Mouse (Mus musculus) CH12.LX (cell line): ENCODE measurements at regions not wholly inside any gene's neighbourhood (a gene's known extent, or its start where the extent isn't known, plus 50 kb on each side); places are given as distances from the start of the nearest gene placed in this dataset.

ENCODE experiments used
- DNase-seq: peaks from one replicate; pipeline ENCODE4 v3.0.0-alpha.2; 2013; ENCODE audit errors: extremely low read depth
- H3K27ac ChIP-seq: 2 replicates; pipeline ENCODE4 v1.5.1; 2012; ENCODE audit warnings: low read depth, mild to moderate bottlenecking, control low read depth, moderate library complexity; ENCODE audit not compliant: insufficient read depth
- H3K27me3 ChIP-seq: replicated peaks from 2 replicates; pipeline ENCODE3; 2012; ENCODE audit warnings: inconsistent platforms
- H3K36me3 ChIP-seq, 2 experiments: replicated peaks in 1 of 2; 2 replicates each; pipeline versions ENCODE3 to v1.6.1; 2012; ENCODE audit warnings: inconsistent platforms in 1 of 2, low read length in 1 of 2, mild to moderate bottlenecking in 1 of 2, mixed read lengths in 1 of 2, moderate library complexity in 1 of 2; ENCODE audit not compliant: control insufficient read depth in 1 of 2, insufficient read depth in 1 of 2
- H3K4me1 ChIP-seq, 2 experiments: 2 replicates each; pipeline ENCODE4 v1.6.1; 2012; ENCODE audit warnings: inconsistent platforms in 1 of 2, moderate library complexity in 1 of 2; ENCODE audit not compliant: insufficient read depth in 2 of 2, control insufficient read depth in 1 of 2
- H3K4me2 ChIP-seq: 2 replicates; pipeline ENCODE4 v1.6.1; 2012; ENCODE audit warnings: low read depth, mild to moderate bottlenecking, control low read depth; ENCODE audit not compliant: poor library complexity, insufficient read depth, severe bottlenecking
- H3K4me3 ChIP-seq, 3 experiments: fragments of 150-350 bp in 1 of 3; sonication (generic) in 1 of 3; replicated peaks in 1 of 3; 2 replicates each; pipeline versions ENCODE3 to v1.5.1; 2011 to 2012; ENCODE audit warnings: low read depth in 2 of 3, low read length in 2 of 3, mild to moderate bottlenecking in 2 of 3, moderate library complexity in 2 of 3, control low read depth in 1 of 3, improper control_type of control experiment in 1 of 3, inconsistent platforms in 1 of 3, mixed read lengths in 1 of 3; ENCODE audit not compliant: poor library complexity in 1 of 3
- H3K79me2 ChIP-seq: replicated peaks from 2 replicates; pipeline ENCODE4 v1.6.1; 2012; ENCODE audit warnings: mild to moderate bottlenecking, moderate library complexity; ENCODE audit not compliant: control insufficient read depth, poor library complexity, insufficient read depth, severe bottlenecking; ENCODE audit errors: extremely low read depth
- H3K9ac ChIP-seq: 2 replicates; pipeline ENCODE4 v1.6.1; 2012; ENCODE audit warnings: low read depth, mild to moderate bottlenecking, control low read depth, moderate library complexity; ENCODE audit not compliant: insufficient read depth
- H3K9me3 ChIP-seq: replicated peaks from 2 replicates; pipeline ENCODE3; 2012; ENCODE audit warnings: low read length, inconsistent platforms, mixed read lengths
- BHLHE40 ChIP-seq: IDR thresholded peaks from 2 replicates; pipeline ENCODE4 v1.6.1; 2011; ENCODE audit warnings: mild to moderate bottlenecking, low read depth, low read length, improper control_type of control experiment
- CHD1 ChIP-seq: IDR thresholded peaks from 2 replicates; pipeline ENCODE4 v1.6.1; 2012; ENCODE audit warnings: low read depth, low read length, improper control_type of control experiment, inconsistent platforms
- EP300 ChIP-seq: IDR thresholded peaks from 2 replicates; pipeline ENCODE4 v1.6.1; 2011; ENCODE audit warnings: low read length, improper control_type of control experiment
- ETS1 ChIP-seq: conservative IDR thresholded peaks from 2 replicates; pipeline ENCODE4 v1.6.1; 2012; ENCODE audit warnings: low read depth, mild to moderate bottlenecking, inconsistent platforms, low read length, improper control_type of control experiment, moderate library complexity
- GABPA ChIP-seq: IDR thresholded peaks from 2 replicates; pipeline ENCODE4 v1.6.1; 2012; ENCODE audit warnings: low read depth, low read length, improper control_type of control experiment, inconsistent platforms; ENCODE audit not compliant: insufficient replicate concordance
- IRF4 ChIP-seq: IDR thresholded peaks from 2 replicates; pipeline ENCODE4 v1.6.1; 2014; ENCODE audit warnings: low read depth, mild to moderate bottlenecking, inconsistent platforms, low read length, improper control_type of control experiment
- JUN ChIP-seq: IDR thresholded peaks from 2 replicates; pipeline ENCODE4 v1.6.1; 2011; ENCODE audit warnings: low read depth, mild to moderate bottlenecking, low read length, improper control_type of control experiment, moderate library complexity; ENCODE audit not compliant: insufficient read depth
- MAFK ChIP-seq: IDR thresholded peaks from 2 replicates; pipeline ENCODE4 v1.6.1; 2011; ENCODE audit warnings: low read length, improper control_type of control experiment; ENCODE audit not compliant: insufficient replicate concordance
- MEF2A ChIP-seq: IDR thresholded peaks from 2 replicates; pipeline ENCODE4 v1.6.1; 2014; ENCODE audit warnings: low read depth, mild to moderate bottlenecking, inconsistent platforms, low read length, improper control_type of control experiment, borderline replicate concordance
- MXI1 ChIP-seq: IDR thresholded peaks from 2 replicates; pipeline ENCODE4 v1.6.1; 2011; ENCODE audit warnings: mild to moderate bottlenecking, low read depth, low read length, improper control_type of control experiment
- MYC ChIP-seq: IDR thresholded peaks from 2 replicates; pipeline ENCODE4 v1.6.1; 2011; ENCODE audit warnings: low read depth, mild to moderate bottlenecking, improper control_type of control experiment, low read length
- NELFE ChIP-seq: IDR thresholded peaks from 2 replicates; pipeline ENCODE4 v1.6.1; 2011; ENCODE audit warnings: low read depth, low read length, improper control_type of control experiment
- NRF1 ChIP-seq: IDR thresholded peaks from 2 replicates; pipeline ENCODE4 v1.6.1; 2014; ENCODE audit warnings: low read depth, mild to moderate bottlenecking, inconsistent platforms, low read length, improper control_type of control experiment, moderate library complexity
- POLR2A ChIP-seq: IDR thresholded peaks from 2 replicates; pipeline ENCODE4 v1.6.1; 2011; ENCODE audit warnings: low read depth, mild to moderate bottlenecking, improper control_type of control experiment, low read length
- RCOR1 ChIP-seq: conservative IDR thresholded peaks from 2 replicates; pipeline ENCODE4 v1.6.1; 2012; ENCODE audit warnings: low read depth, mild to moderate bottlenecking, inconsistent platforms, low read length, improper control_type of control experiment
- TCF12 ChIP-seq: IDR thresholded peaks from 2 replicates; pipeline ENCODE4 v1.6.1; 2014; ENCODE audit warnings: low read depth, mild to moderate bottlenecking, inconsistent platforms, low read length, improper control_type of control experiment
- USF1 ChIP-seq: IDR thresholded peaks from 2 replicates; pipeline ENCODE4 v1.6.1; 2014; ENCODE audit warnings: low read depth, mild to moderate bottlenecking, inconsistent platforms, low read length, improper control_type of control experiment
- USF2 ChIP-seq: conservative IDR thresholded peaks from 2 replicates; pipeline ENCODE4 v1.6.1; 2011; ENCODE audit warnings: low read depth, low read length, improper control_type of control experiment
- ZKSCAN1 ChIP-seq: IDR thresholded peaks from 2 replicates; pipeline ENCODE4 v1.6.1; 2012; ENCODE audit warnings: low read depth, inconsistent platforms, low read length, improper control_type of control experiment, borderline replicate concordance
- ZMIZ1 ChIP-seq: IDR thresholded peaks from 2 replicates; pipeline ENCODE4 v1.6.1; 2012; ENCODE audit warnings: low read depth, mild to moderate bottlenecking, inconsistent platforms, low read length, improper control_type of control experiment
- dilution Hi-C: fragments of 300-500 bp; cut with MboI; formaldehyde crosslinking; loops from 2 replicates; pipeline ENCODE4 v1.14.3; 2020; ENCODE audit warnings: low sequenced_read_pairs; ENCODE audit not compliant: extremely low pct_unique_long_range_greater_than_20kb, extremely low pct_ligation_motif_present
- in situ Hi-C: fragments of 300-500 bp; cut with MboI; formaldehyde crosslinking; loops from 3 replicates; pipeline ENCODE4 v1.14.3; 2019; ENCODE audit warnings: low sequenced_read_pairs, low pct_ligation_motif_present, low pct_unique_long_range_greater_than_20kb, mixed read lengths

- Histone ChIP-seq H3K4me2 (no peak overlapping the region), H3K4me1 (no peaks in the 10 kb centered on the region), H3K79me2 (no peaks in the 10 kb centered on the region), H3K4me3 (no peak overlapping the region), H3K9me3 (no peaks in the 10 kb centered on the region), H3K9ac (no peak overlapping the region), H3K27me3 (no peaks in the 10 kb centered on the region), H3K27ac (no peak overlapping the region), H3K36me3 (no peaks in the 10 kb centered on the region)
- no peak for DNase-seq
- in situ Hi-C loops (no loop called here), dilution Hi-C loops (no loop called here)
- no peak for TF ChIP-seq MXI1
- TF ChIP-seq MAFK, result no peak
- TF ChIP-seq ZMIZ1, result no peak
- TF ChIP-seq TCF12, result no peak
- no peak for TF ChIP-seq USF2
- no peak for TF ChIP-seq POLR2A
- TF ChIP-seq ZKSCAN1, result no peak
These were observed 406.2 kb upstream of the Mmadhc start for GRCm38 (mm10) chr2:50702584-50703450.

- in situ Hi-C loops, result no loop called here
- Histone ChIP-seq H3K27me3 (no peaks in the 10 kb centered on the region), H3K4me3 (no peak overlapping the region)
- TF ChIP-seq CHD1, result no peak
- no peak for TF ChIP-seq USF1
- TF ChIP-seq MAFK, result peak; percentile 90
- TF ChIP-seq, all 38 proteins: peak for 1
- Histone ChIP-seq H3K9ac (no peak overlapping the region), H3K79me2 (no peaks in the 10 kb centered on the region), H3K4me1 (peaks cover 0 to 7% of the 10 kb centered on the region in 2 experiments; a peak in 2 of 4 replicates), H3K4me2 (no peak overlapping the region), H3K27ac (no peak overlapping the region), H3K36me3 (no peaks in the 10 kb centered on the region), H3K9me3 (no peaks in the 10 kb centered on the region)
- dilution Hi-C loops, result no loop called here
- DNase-seq, result no peak
These were observed 402.2 kb upstream of the Mmadhc start for GRCm38 (mm10) chr2:50698841-50699240.

- Histone ChIP-seq H3K27ac (no peak overlapping the region), H3K4me1 (peaks cover 0 to 8% of the 10 kb centered on the region in 2 experiments; a peak in 2 of 4 replicates), H3K27me3 (no peaks in the 10 kb centered on the region), H3K9ac (no peak overlapping the region), H3K4me2 (no peak overlapping the region), H3K79me2 (no peaks in the 10 kb centered on the region), H3K9me3 (no peaks in the 10 kb centered on the region), H3K36me3 (no peaks in the 10 kb centered on the region), H3K4me3 (no peak overlapping the region)
- dilution Hi-C loops (no loop called here), in situ Hi-C loops (no loop called here)
- no peak for DNase-seq
- TF ChIP-seq JUN (no peak), IRF4 (no peak), USF1 (no peak), NRF1 (no peak), EP300 (no peak), GABPA (no peak), MXI1 (no peak), BHLHE40 (no peak), RCOR1 (no peak), NELFE (no peak), ETS1 (no peak), MEF2A (no peak), MYC (no peak)
These were observed 400.0 kb upstream of the Mmadhc start for GRCm38 (mm10) chr2:50696575-50696974.
